Mouse (Mus musculus): Measurements from ENCODE around the gene Hcfc1r1. TPM values are rescaled to one million over a fixed set of nuclear protein-coding genes. Genes with fewer than 3 reads are reported as not detected.

Gene Hcfc1r1
- total and polyA plus RNA-seq, 3 experiments, result 6.0 to 26.5 (median 8.9) TPM

DNA sequence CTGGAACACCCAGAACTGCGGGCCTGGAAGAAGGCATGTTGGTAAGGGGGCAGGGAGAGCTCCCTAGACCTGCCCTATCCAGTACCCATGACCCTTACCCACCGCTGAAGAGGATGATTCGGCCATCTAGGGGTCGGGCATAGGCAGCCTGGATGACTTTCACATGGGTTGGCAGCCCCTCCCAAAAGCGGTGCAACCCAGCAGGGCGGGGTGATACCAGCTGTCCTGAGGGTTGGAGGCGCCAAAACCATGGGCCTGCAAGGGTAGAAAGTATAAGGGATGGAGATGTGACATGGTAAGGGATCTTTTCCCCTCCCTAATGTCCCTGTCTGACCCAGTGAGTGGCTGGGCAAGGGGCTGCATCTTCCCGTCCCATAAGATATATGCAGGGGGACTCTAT lies 42.2 kb upstream of the Hcfc1r1 start:
- H3K4me3 ChIP-seq (replicated peaks in 1 of 3; ENCODE audit: low read depth in 2 of 3, low read length in 2 of 3, poor library complexity in 1 of 3), result no peak overlapping the region
- no peak overlapping the region for H3K4me2 ChIP-seq (ENCODE audit: insufficient read depth, low read depth, poor library complexity, severe bottlenecking)
- TF ChIP-seq RAD21 (IDR thresholded peaks at IDR 0.05; ENCODE audit: low read depth, low read length) (no peak), MAFK (IDR thresholded peaks at IDR 0.05; ENCODE audit: insufficient replicate concordance, low read length) (no peak)
- no peak overlapping the region for H3K27ac ChIP-seq (ENCODE audit: insufficient read depth, low read depth)
- H3K9ac ChIP-seq (ENCODE audit: insufficient read depth, low read depth), result no peak overlapping the region
- in situ Hi-C loops (cut with MboI; ENCODE audit: low pct_ligation_motif_present, low pct_unique_long_range_greater_than_20kb, low sequenced_read_pairs) (no loop called here), dilution Hi-C loops (cut with MboI; ENCODE audit: extremely low pct_ligation_motif_present, extremely low pct_unique_long_range_greater_than_20kb, low sequenced_read_pairs) (no loop called here)
- H3K9me3 ChIP-seq (replicated peaks; ENCODE audit: low read length), result no peaks in the 10 kb centered on the region
- no peaks in the 10 kb centered on the region for H3K36me3 ChIP-seq (replicated peaks in 1 of 2; ENCODE audit: control insufficient read depth in 1 of 2, insufficient read depth in 1 of 2, low read length in 1 of 2)
- peaks cover 0 to 5% of the 10 kb centered on the region in 2 experiments; a peak in 3 of 4 replicates for H3K4me1 ChIP-seq (ENCODE audit: control insufficient read depth in 1 of 2, insufficient read depth in 2 of 2)
- no peak for DNase-seq (ENCODE audit: extremely low read depth)
- H3K79me2 ChIP-seq (replicated peaks; ENCODE audit: control insufficient read depth, extremely low read depth, insufficient read depth, poor library complexity, severe bottlenecking), result no peaks in the 10 kb centered on the region
- peaks cover 85% of the 10 kb centered on the region for H3K27me3 ChIP-seq (replicated peaks)

DNA sequence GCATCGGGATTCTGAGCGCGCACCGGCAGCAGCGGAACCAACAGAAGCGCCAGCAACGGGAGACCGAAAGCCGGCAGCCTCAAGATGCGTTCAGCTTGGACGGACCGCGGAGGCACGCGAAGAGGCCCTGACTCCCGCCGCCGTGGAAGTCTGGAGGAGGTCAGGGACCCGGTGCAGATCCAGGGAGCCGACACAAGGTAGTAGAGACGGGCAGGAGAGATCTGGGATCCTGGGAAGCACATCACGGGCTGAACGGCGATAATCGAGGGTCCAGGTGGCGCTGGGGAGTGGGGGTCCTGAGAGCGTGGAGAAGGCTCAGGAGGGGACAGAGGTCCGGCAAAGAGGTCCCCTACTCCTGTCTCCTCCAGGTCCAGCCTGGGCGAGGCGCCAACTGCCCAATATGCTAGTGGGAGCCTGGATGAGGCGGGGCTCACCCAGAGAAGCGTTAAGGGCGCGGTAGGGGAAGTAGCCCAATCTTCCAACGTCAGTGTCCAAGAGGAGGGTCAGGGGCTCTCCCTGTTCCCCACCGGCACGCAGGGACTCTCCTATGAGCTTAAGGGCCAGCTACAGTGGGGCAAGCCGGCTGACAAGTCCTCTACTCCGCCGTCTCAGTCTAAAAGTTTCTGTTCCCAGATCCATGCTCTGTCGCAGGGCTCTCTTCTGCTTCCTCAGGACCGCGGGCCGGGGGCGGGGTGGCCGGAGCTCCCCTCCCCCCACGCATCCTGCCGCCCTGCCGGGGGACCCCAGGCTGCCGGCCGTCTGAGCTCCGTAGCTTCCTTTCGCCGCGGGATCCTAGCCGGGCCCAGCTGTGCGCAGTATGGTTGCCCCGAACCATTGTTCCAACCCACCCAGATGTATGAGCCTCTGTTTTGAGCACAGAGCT lies 28.5 kb upstream of the Hcfc1r1 start, which contains the start of gene Mmp25:
TSS of gene Mmp25 (minus strand) at position 665 of the 883 bp plus-strand sequence.
- Histone ChIP-seq H3K4me1 (ENCODE audit: control insufficient read depth in 1 of 2, insufficient read depth in 2 of 2) (peaks cover 0 to 4% of the 10 kb centered on the region in 2 experiments; a peak in 1 of 4 replicates), H3K4me2 (ENCODE audit: insufficient read depth, low read depth, poor library complexity, severe bottlenecking) (peak within 1 kb of the TSS; percentile 16; the same call in 1 of the 2 replicates), H3K27ac (ENCODE audit: insufficient read depth, low read depth) (no peak within 1 kb of the TSS), H3K36me3 (replicated peaks in 1 of 2; ENCODE audit: control insufficient read depth in 1 of 2, insufficient read depth in 1 of 2, low read length in 1 of 2) (no peaks in the 10 kb centered on the region), H3K27me3 (replicated peaks) (peaks cover 80% of the 10 kb centered on the region), H3K4me3 (replicated peaks in 1 of 3; ENCODE audit: low read depth in 2 of 3, low read length in 2 of 3, poor library complexity in 1 of 3) (no peak within 1 kb of the TSS), H3K9ac (ENCODE audit: insufficient read depth, low read depth) (no peak within 1 kb of the TSS), H3K79me2 (replicated peaks; ENCODE audit: control insufficient read depth, extremely low read depth, insufficient read depth, poor library complexity, severe bottlenecking) (no peaks in the 10 kb centered on the region), H3K9me3 (replicated peaks; ENCODE audit: low read length) (peaks cover 10% of the 10 kb centered on the region)
- DNase-seq (ENCODE audit: extremely low read depth), result no peak
- no peak for TF ChIP-seq BHLHE40 (IDR thresholded peaks at IDR 0.05; ENCODE audit: low read depth, low read length)
- in situ Hi-C loops (cut with MboI; ENCODE audit: low pct_ligation_motif_present, low pct_unique_long_range_greater_than_20kb, low sequenced_read_pairs), result no loop called here
- dilution Hi-C loops (cut with MboI; ENCODE audit: extremely low pct_ligation_motif_present, extremely low pct_unique_long_range_greater_than_20kb, low sequenced_read_pairs), result no loop called here

DNA sequence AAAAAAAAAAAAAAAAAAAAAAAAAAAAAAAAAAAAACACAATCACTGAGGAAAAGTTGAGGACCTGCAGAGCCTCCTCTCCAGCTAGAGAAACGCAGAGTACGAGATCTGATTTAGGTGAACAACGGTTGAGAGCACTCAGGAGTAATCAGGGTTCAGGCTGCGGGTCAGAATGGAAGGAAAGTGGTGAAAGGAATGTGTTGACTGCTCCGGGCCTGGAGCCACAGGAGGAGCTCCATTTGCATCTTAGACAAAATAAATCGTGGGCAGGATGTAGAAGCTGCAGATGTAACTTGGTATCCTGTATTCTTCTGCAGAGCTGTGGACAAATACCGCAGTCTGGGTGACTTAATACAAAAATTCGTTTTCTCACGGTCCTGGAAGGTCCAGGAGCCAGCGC lies 27.5 kb upstream of the Hcfc1r1 start:
- no peak overlapping the region for H3K9ac ChIP-seq (ENCODE audit: insufficient read depth, low read depth)
- H3K4me1 ChIP-seq (ENCODE audit: control insufficient read depth in 1 of 2, insufficient read depth in 2 of 2), result peaks cover 0 to 4% of the 10 kb centered on the region in 2 experiments; a peak in 1 of 4 replicates
- H3K27me3 ChIP-seq (replicated peaks), result peaks cover 76% of the 10 kb centered on the region
- no peak for DNase-seq (ENCODE audit: extremely low read depth)
- no peak overlapping the region for H3K27ac ChIP-seq (ENCODE audit: insufficient read depth, low read depth)
- no peak overlapping the region for H3K4me2 ChIP-seq (ENCODE audit: insufficient read depth, low read depth, poor library complexity, severe bottlenecking)
- no peaks in the 10 kb centered on the region for H3K36me3 ChIP-seq (replicated peaks in 1 of 2; ENCODE audit: control insufficient read depth in 1 of 2, insufficient read depth in 1 of 2, low read length in 1 of 2)
- in situ Hi-C loops (cut with MboI; ENCODE audit: low pct_ligation_motif_present, low pct_unique_long_range_greater_than_20kb, low sequenced_read_pairs) (no loop called here), dilution Hi-C loops (cut with MboI; ENCODE audit: extremely low pct_ligation_motif_present, extremely low pct_unique_long_range_greater_than_20kb, low sequenced_read_pairs) (no loop called here)
- no peak overlapping the region for H3K4me3 ChIP-seq (replicated peaks in 1 of 3; ENCODE audit: low read depth in 2 of 3, low read length in 2 of 3, poor library complexity in 1 of 3)
- H3K9me3 ChIP-seq (replicated peaks; ENCODE audit: low read length), result peaks cover 10% of the 10 kb centered on the region
- no peaks in the 10 kb centered on the region for H3K79me2 ChIP-seq (replicated peaks; ENCODE audit: control insufficient read depth, extremely low read depth, insufficient read depth, poor library complexity, severe bottlenecking)
- no peak for TF ChIP-seq RAD21 (IDR thresholded peaks at IDR 0.05; ENCODE audit: low read depth, low read length)
- no peak for TF ChIP-seq KAT2A (IDR thresholded peaks at IDR 0.05; ENCODE audit: insufficient replicate concordance, low read length)
- no peak for TF ChIP-seq ELF1 (IDR thresholded peaks at IDR 0.05; ENCODE audit: low read depth, low read length)
- no peak for TF ChIP-seq SMC3 (IDR thresholded peaks at IDR 0.05; ENCODE audit: low read depth, low read length)
- TF ChIP-seq JUN (IDR thresholded peaks at IDR 0.05; ENCODE audit: insufficient read depth, low read depth, low read length), result no peak
- no peak for TF ChIP-seq MEF2A (IDR thresholded peaks at IDR 0.05; ENCODE audit: borderline replicate concordance, low read depth, low read length)
- TF ChIP-seq CHD1 (IDR thresholded peaks at IDR 0.05; ENCODE audit: low read depth, low read length), result no peak
- TF ChIP-seq NRF1 (IDR thresholded peaks at IDR 0.05; ENCODE audit: low read depth, low read length), result no peak
- no peak for TF ChIP-seq ZKSCAN1 (IDR thresholded peaks at IDR 0.05; ENCODE audit: borderline replicate concordance, low read depth, low read length)
- no peak for TF ChIP-seq EP300 (IDR thresholded peaks at IDR 0.05; ENCODE audit: low read length)
- TF ChIP-seq MAX (IDR thresholded peaks at IDR 0.05; ENCODE audit: low read length), result no peak
- TF ChIP-seq MYC (IDR thresholded peaks at IDR 0.05; ENCODE audit: low read depth, low read length), result no peak

All from CH12.LX (cell line).